Mouse (Mus musculus): ENCODE results near the gene Pusl1.

DNA sequence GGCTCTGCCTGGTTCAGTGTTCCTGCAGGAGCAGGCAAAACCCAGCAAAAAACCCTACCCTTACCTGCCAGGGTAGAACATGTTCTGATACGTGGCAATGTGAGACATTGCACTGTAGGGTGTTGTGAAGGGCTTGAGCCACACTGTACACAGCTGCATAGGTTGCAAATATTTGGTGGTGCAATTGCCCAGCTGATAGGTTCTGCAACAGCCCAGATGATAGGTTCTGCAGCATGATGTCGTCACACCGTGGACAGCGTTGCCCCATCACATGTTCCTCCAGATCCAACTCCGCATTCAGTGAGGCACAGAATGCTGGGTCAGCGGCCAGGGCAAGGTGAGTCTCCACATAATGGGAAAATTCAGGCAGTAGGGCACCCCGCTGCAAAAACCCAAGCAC, 29.8 kb downstream of the Pusl1 start:
- TF ChIP-seq EP300 (IDR thresholded peaks at IDR 0.05; ENCODE audit: low read depth) (no peak), CTCF (IDR thresholded peaks at IDR 0.05; ENCODE audit: low read depth) (no peak)

Data from liver, postnatal 0 days (tissue).